Mouse (Mus musculus) midbrain, postnatal 0 days (tissue): ENCODE measurements at regions not wholly inside any gene's neighbourhood (a gene's known extent, or its start where the extent isn't known, plus 50 kb on each side); places are given as distances from the start of the nearest gene placed in this dataset.

Experiments used
- ATAC-seq: fragments of 200-750 bp; cut with Nextera tagmentation; 2 replicates; pipeline ENCODE4 v1.8.0; 2017; ENCODE audit warnings: moderate number of reproducible peaks, mild to moderate bottlenecking, moderate TSS enrichment, moderate library complexity; ENCODE audit not compliant: low FRiP score
- DNase-seq: peaks from one replicate; pipeline ENCODE4 v3.0.0-alpha.2; 2015; ENCODE audit warnings: low spot score
- H3K27ac ChIP-seq: fragments of 300-500 bp; sonication (generic); 2 replicates; pipeline ENCODE4 v1.5.1; 2014; ENCODE audit warnings: low read depth, mild to moderate bottlenecking, low read length, mixed read lengths
- H3K27me3 ChIP-seq: fragments of 300-500 bp; sonication (generic); 2 replicates; pipeline ENCODE4 v1.6.1; 2014; ENCODE audit warnings: low read length, control low read depth, mixed read lengths; ENCODE audit not compliant: insufficient read depth
- H3K36me3 ChIP-seq: fragments of 300-500 bp; sonication (generic); 2 replicates; pipeline ENCODE4 v1.6.1; 2014; ENCODE audit warnings: low read length, control low read depth, mixed read lengths; ENCODE audit not compliant: insufficient read depth
- H3K4me1 ChIP-seq: fragments of 300-500 bp; sonication (generic); 2 replicates; pipeline ENCODE4 v1.6.1; 2014; ENCODE audit warnings: mild to moderate bottlenecking, control low read depth, antibody characterized with exemption, low read length, mixed read lengths; ENCODE audit not compliant: insufficient read depth
- H3K4me2 ChIP-seq: fragments of 300-500 bp; sonication (generic); 2 replicates; pipeline ENCODE4 v1.6.1; 2014; ENCODE audit warnings: low read depth, mild to moderate bottlenecking, low read length, mixed read lengths; ENCODE audit not compliant: poor library complexity, severe bottlenecking
- H3K4me3 ChIP-seq: fragments of 300-500 bp; sonication (generic); 2 replicates; pipeline ENCODE4 v1.5.1; 2014; ENCODE audit warnings: low read depth, mild to moderate bottlenecking, low read length, moderate library complexity
- H3K9ac ChIP-seq: fragments of 300-500 bp; sonication (generic); replicated peaks from 2 replicates; pipeline ENCODE4 v1.6.1; 2014; ENCODE audit warnings: mild to moderate bottlenecking, low read length, moderate library complexity, mixed read lengths; ENCODE audit not compliant: poor library complexity, severe bottlenecking
- H3K9me3 ChIP-seq: fragments of 300-500 bp; sonication (generic); 2 replicates; pipeline ENCODE4 v1.6.1; 2016; ENCODE audit warnings: low read length, control low read depth
- CTCF ChIP-seq: IDR thresholded peaks from 2 replicates; pipeline ENCODE4 v1.5.1; 2016; ENCODE audit warnings: antibody characterized with exemption, mild to moderate bottlenecking
- WGBS: fragments of 180-500 bp; shearing (Covaris S2); extraction: QIAGEN DNeasy Blood & Tissue Kit; methylation state at CpG from one replicate; pipeline ENCODE4 v1.1.7; 2014; 5-methylcytosine and 5-hydroxymethylcytosine counted together

GRCm38 (mm10) chr12:77168367-77168766, 69.6 kb upstream of the Fut8 start:
- Histone ChIP-seq H3K27me3 (no peaks in the 10 kb centered on the region), H3K4me3 (no peak overlapping the region)
- DNase-seq: no peak

DNA sequence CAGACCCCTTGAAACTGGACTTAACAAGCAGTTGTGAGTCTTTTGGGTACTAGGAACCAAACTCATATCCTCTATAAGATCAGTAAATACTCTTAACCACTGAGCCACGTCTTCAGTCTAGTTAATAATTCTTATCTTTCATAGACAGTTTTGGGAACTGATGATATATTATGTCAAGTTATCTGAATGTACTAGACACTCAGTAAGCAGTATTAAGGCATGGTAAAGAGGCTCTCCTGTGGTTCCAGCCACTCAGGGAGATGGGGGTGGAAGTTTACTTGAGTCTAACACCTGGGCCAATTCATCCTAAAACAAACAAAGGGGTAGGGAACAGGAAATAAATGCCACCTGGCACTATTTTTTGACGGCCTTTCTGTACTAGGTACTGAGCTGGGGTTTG, 81.2 kb upstream of the Fut8 start:
- Histone ChIP-seq H3K9ac (no peak overlapping the region), H3K27ac (no peak overlapping the region), H3K4me1 (no peaks in the 10 kb centered on the region), H3K36me3 (no peaks in the 10 kb centered on the region), H3K4me3 (no peak overlapping the region), H3K9me3 (no peaks in the 10 kb centered on the region), H3K27me3 (no peaks in the 10 kb centered on the region), H3K4me2 (no peak overlapping the region)
- WGBS: 80% methylated on average over 2 of the region's 2 CpGs
- DNase-seq: no peak
- no peak for ATAC-seq
- TF ChIP-seq CTCF: no peak

More at GRCm38 (mm10) chr12:77168367-77168766, 69.6 kb upstream of the Fut8 start:
- Histone ChIP-seq H3K36me3 (no peaks in the 10 kb centered on the region), H3K27ac (no peak overlapping the region), H3K9ac (no peak overlapping the region), H3K9me3 (no peaks in the 10 kb centered on the region), H3K4me1 (no peaks in the 10 kb centered on the region), H3K4me2 (no peak overlapping the region)
- TF ChIP-seq CTCF: no peak
- no peak for ATAC-seq
- WGBS: 57% methylated on average over 1 of the region's 1 CpGs

DNA sequence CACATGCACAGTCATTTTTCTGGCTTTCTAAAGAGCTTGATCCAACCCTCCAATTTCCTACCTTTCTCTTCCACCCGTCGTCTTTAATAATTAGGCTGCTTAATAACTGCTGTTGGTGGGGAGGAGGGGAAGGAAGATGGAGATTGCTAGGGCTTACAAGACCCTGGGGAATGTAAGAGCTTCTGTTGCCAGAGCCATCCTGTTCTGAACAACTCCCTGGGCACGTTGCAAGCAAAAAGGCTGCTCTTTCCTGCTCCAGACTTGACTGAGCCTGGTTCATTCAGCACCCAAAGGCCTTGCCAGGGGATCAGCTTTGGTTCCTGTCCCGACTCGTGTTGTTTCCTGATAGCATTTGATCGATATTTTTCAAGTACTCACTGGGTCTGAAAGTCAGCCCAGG, 82.3 kb upstream of the Fut8 start:
- no peaks in the 10 kb centered on the region for H3K36me3 ChIP-seq
- no peaks in the 10 kb centered on the region for H3K9me3 ChIP-seq
- H3K4me2 ChIP-seq: no peak overlapping the region
- no peaks in the 10 kb centered on the region for H3K4me1 ChIP-seq
- H3K9ac ChIP-seq: no peak overlapping the region
- WGBS: 65% methylated on average over 6 of the region's 6 CpGs
- DNase-seq (no peak), ATAC-seq (no peak)
- no peak overlapping the region for H3K4me3 ChIP-seq
- TF ChIP-seq CTCF: no peak
- 0 out of 2 replicates have a peak overlapping the region, but pooled peaks have one; percentile 1 for H3K27ac ChIP-seq
- H3K27me3 ChIP-seq: no peaks in the 10 kb centered on the region

DNA sequence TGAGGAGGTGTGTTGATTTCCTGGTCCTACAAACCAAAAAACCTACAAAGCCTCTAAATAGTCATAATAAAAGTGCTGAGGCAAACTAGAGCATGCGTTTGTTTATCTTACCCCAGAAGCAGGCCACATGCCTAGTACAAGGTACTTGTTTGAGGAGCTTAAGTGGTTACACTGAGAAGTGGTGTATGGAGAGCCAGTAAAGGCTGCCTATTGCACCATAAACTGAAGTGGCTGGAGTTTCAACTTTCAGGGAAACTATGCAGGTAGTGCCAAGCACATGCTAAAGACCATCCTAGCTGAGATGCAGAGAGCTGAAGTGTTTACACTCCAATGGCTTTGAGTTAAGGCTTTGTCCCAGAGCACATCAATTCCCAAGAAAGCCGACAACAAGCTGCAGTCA, 86.5 kb upstream of the Fut8 start:
- H3K4me1 ChIP-seq: no peaks in the 10 kb centered on the region
- no peaks in the 10 kb centered on the region for H3K9me3 ChIP-seq
- no peak overlapping the region for H3K27ac ChIP-seq
- no peak overlapping the region for H3K4me2 ChIP-seq
- WGBS: 90% methylated on average over 2 of the region's 2 CpGs
- no peaks in the 10 kb centered on the region for H3K27me3 ChIP-seq
- ATAC-seq: no peak
- no peak overlapping the region for H3K9ac ChIP-seq
- no peak for TF ChIP-seq CTCF
- H3K36me3 ChIP-seq: no peaks in the 10 kb centered on the region
- H3K4me3 ChIP-seq: no peak overlapping the region
- DNase-seq: no peak

- no peak overlapping the region for H3K4me3 ChIP-seq
- no peak for DNase-seq
- no peaks in the 10 kb centered on the region for H3K9me3 ChIP-seq
- ATAC-seq: no peak
- no peaks in the 10 kb centered on the region for H3K27me3 ChIP-seq
- no peaks in the 10 kb centered on the region for H3K36me3 ChIP-seq
- no peak overlapping the region for H3K27ac ChIP-seq
- no peak overlapping the region for H3K9ac ChIP-seq
- no peak for TF ChIP-seq CTCF
- H3K4me2 ChIP-seq: no peak overlapping the region
- H3K4me1 ChIP-seq: no peaks in the 10 kb centered on the region
Observed at GRCm38 (mm10) chr12:77149835-77150234, 88.1 kb upstream of the Fut8 start.

DNA sequence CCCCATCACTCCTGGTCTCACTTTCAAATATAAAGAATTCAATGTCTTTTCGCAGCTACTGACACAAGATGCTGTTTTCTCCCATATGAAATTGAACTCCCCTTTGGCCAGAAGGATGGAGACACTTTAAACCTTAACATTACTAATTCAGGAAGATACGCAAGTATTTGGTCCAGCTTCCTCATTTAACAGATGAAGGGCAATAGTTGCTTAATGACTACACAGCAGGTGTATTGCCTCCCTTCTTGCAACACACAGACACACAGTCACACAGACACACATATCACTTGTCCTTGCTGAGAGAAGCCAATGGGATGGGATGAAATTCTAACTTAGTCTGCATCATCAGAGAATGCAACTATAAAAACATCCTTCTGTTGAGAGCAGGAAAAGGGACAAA, 89.8 kb upstream of the Fut8 start:
- WGBS: 94% methylated on average over 2 of the region's 2 CpGs
- H3K4me1 ChIP-seq: no peaks in the 10 kb centered on the region
- DNase-seq (no peak), ATAC-seq (no peak)
- no peak for TF ChIP-seq CTCF
- no peaks in the 10 kb centered on the region for H3K27me3 ChIP-seq
- no peak overlapping the region for H3K4me2 ChIP-seq
- H3K27ac ChIP-seq: no peak overlapping the region
- H3K9me3 ChIP-seq: no peaks in the 10 kb centered on the region
- H3K9ac ChIP-seq: no peak overlapping the region
- H3K4me3 ChIP-seq: no peak overlapping the region
- H3K36me3 ChIP-seq: no peaks in the 10 kb centered on the region

DNA sequence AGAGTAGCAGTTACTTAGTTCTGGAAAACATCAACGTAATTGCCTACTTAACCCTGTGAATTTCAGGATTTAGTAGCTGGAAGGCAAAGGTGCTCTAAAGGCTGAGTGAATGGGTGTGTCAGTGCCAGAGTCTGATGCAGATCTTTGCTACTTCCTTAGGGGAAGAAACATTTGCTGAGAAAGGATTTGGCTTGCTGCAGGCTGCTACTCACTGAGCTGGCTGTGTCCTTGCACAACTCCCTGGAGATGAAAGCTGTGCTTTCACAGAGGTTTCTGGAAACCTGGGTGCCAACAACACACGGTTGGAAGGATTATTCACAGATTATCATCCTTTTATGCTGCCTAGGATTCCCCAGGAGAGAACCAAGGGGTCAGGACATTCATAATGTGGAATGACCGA, 94.0 kb upstream of the Fut8 start:
- no peaks in the 10 kb centered on the region for H3K4me1 ChIP-seq
- ATAC-seq (no peak), DNase-seq (no peak)
- no peak overlapping the region for H3K27ac ChIP-seq
- H3K27me3 ChIP-seq: no peaks in the 10 kb centered on the region
- H3K4me3 ChIP-seq: no peak overlapping the region
- no peak for TF ChIP-seq CTCF
- H3K9ac ChIP-seq: no peak overlapping the region
- H3K4me2 ChIP-seq: no peak overlapping the region
- H3K9me3 ChIP-seq: no peaks in the 10 kb centered on the region
- no peaks in the 10 kb centered on the region for H3K36me3 ChIP-seq
- 57% methylated on average over 3 of the region's 3 CpGs for WGBS
